Mouse (Mus musculus) liver, postnatal 0 days (tissue): ENCODE measurements at regions not wholly inside any gene's neighbourhood (a gene's known extent, or its start where the extent isn't known, plus 50 kb on each side); places are given as distances from the start of the nearest gene placed in this dataset.

Source experiments
- ATAC-seq: fragments of 200-750 bp; cut with Nextera tagmentation; 2 replicates; pipeline ENCODE4 v1.8.0; 2017; ENCODE audit warnings: mild to moderate bottlenecking, moderate library complexity
- DNase-seq: peaks from one replicate; pipeline ENCODE4 v3.0.0-alpha.2; 2016
- H3K27ac ChIP-seq: fragments of 300-500 bp; sonication (generic); 2 replicates; pipeline ENCODE4 v1.5.1; 2014; ENCODE audit warnings: antibody characterized with exemption, moderate library complexity, mild to moderate bottlenecking, low read depth
- H3K27me3 ChIP-seq: fragments of 300-500 bp; sonication (generic); 2 replicates; pipeline ENCODE4 v1.6.1; 2014; ENCODE audit warnings: low read length, control low read depth, mixed read lengths; ENCODE audit not compliant: insufficient read depth
- H3K36me3 ChIP-seq: fragments of 300-500 bp; sonication (generic); replicated peaks from 2 replicates; pipeline ENCODE4 v1.6.1; 2014; ENCODE audit warnings: mild to moderate bottlenecking, control low read depth, low read length, moderate library complexity, mixed read lengths; ENCODE audit not compliant: insufficient read depth
- H3K4me1 ChIP-seq: fragments of 300-500 bp; sonication (generic); 2 replicates; pipeline ENCODE4 v1.6.1; 2014; ENCODE audit warnings: antibody characterized with exemption, mild to moderate bottlenecking, control low read depth; ENCODE audit not compliant: insufficient read depth
- H3K4me2 ChIP-seq: fragments of 300-500 bp; sonication (generic); 2 replicates; pipeline ENCODE4 v1.6.1; 2014; ENCODE audit warnings: low read depth, mild to moderate bottlenecking, low read length, moderate library complexity, mixed read lengths
- H3K4me3 ChIP-seq: fragments of 300-500 bp; sonication (generic); 2 replicates; pipeline ENCODE4 v1.5.1; 2014; ENCODE audit warnings: low read depth, low read length
- H3K9ac ChIP-seq: fragments of 300-500 bp; sonication (generic); replicated peaks from 2 replicates; pipeline ENCODE4 v1.6.1; 2014; ENCODE audit warnings: mild to moderate bottlenecking, moderate library complexity
- H3K9me3 ChIP-seq: fragments of 300-500 bp; sonication (generic); 2 replicates; pipeline ENCODE4 v1.6.1; 2016; ENCODE audit warnings: mild to moderate bottlenecking, control low read depth, low read length, mixed read lengths
- CTCF ChIP-seq: sonication (generic); IDR thresholded peaks from 2 replicates; pipeline ENCODE4 v1.5.1; 2016; ENCODE audit warnings: antibody characterized with exemption, low read depth
- EP300 ChIP-seq: IDR thresholded peaks from 2 replicates; pipeline ENCODE4 v1.6.1; 2016; ENCODE audit warnings: antibody characterized with exemption, low read depth, mild to moderate bottlenecking
- WGBS: fragments of 180-500 bp; shearing (Covaris S2); extraction: QIAGEN DNeasy Blood & Tissue Kit; methylation state at CpG from one replicate; pipeline ENCODE4 v1.1.7; 2014; ENCODE audit not compliant: insufficient replicate concordance; 5-methylcytosine and 5-hydroxymethylcytosine counted together

GRCm38 (mm10) chr10:123800067-123800691, 536.4 kb downstream of the Fam19a2 start:
- H3K4me3 ChIP-seq = no peak overlapping the region
- no peaks in the 10 kb centered on the region for H3K9me3 ChIP-seq
- H3K4me1 ChIP-seq = no peaks in the 10 kb centered on the region
- ATAC-seq (no peak), DNase-seq (no peak)
- H3K4me2 ChIP-seq = no peak overlapping the region
- H3K9ac ChIP-seq = no peak overlapping the region
- WGBS = 62% methylated on average over 18 of the region's 18 CpGs
- H3K27me3 ChIP-seq = no peaks in the 10 kb centered on the region
- no peak overlapping the region for H3K27ac ChIP-seq
- H3K36me3 ChIP-seq = no peaks in the 10 kb centered on the region
- TF ChIP-seq EP300 (no peak), CTCF (no peak)

GRCm38 (mm10) chr10:123800692-123801528, 537.1 kb downstream of the Fam19a2 start:
- H3K27ac ChIP-seq = no peak overlapping the region
- TF ChIP-seq CTCF = no peak
- TF ChIP-seq EP300 = no peak
- ATAC-seq (no peak), DNase-seq (no peak)
- H3K9ac ChIP-seq = no peak overlapping the region
- 81% methylated on average over 17 of the region's 17 CpGs for WGBS
- H3K9me3 ChIP-seq = no peaks in the 10 kb centered on the region
- no peaks in the 10 kb centered on the region for H3K27me3 ChIP-seq
- H3K36me3 ChIP-seq = no peaks in the 10 kb centered on the region
- no peaks in the 10 kb centered on the region for H3K4me1 ChIP-seq
- no peak overlapping the region for H3K4me3 ChIP-seq
- H3K4me2 ChIP-seq = no peak overlapping the region

- ATAC-seq = no peak
- WGBS = 88% methylated on average over 9 of the region's 9 CpGs
Observed at GRCm38 (mm10) chr10:123810882-123811281, 547.1 kb downstream of the Fam19a2 start.

GRCm38 (mm10) chr10:123813142-123813541, 549.3 kb downstream of the Fam19a2 start:
- H3K27ac ChIP-seq = no peak overlapping the region
- no peak overlapping the region for H3K4me2 ChIP-seq
- H3K4me3 ChIP-seq = no peak overlapping the region
- ATAC-seq (no peak), DNase-seq (no peak)
- no peaks in the 10 kb centered on the region; the same call in 1 of the 2 replicates for H3K9me3 ChIP-seq
- no peaks in the 10 kb centered on the region for H3K4me1 ChIP-seq
- TF ChIP-seq CTCF (no peak), EP300 (no peak)
- no peaks in the 10 kb centered on the region for H3K27me3 ChIP-seq
- H3K9ac ChIP-seq = no peak overlapping the region
- 60% methylated on average over 2 of the region's 2 CpGs for WGBS
- no peaks in the 10 kb centered on the region for H3K36me3 ChIP-seq

More at GRCm38 (mm10) chr10:123810882-123811281, 547.1 kb downstream of the Fam19a2 start:
- Histone ChIP-seq H3K36me3 (no peaks in the 10 kb centered on the region), H3K4me2 (no peak overlapping the region), H3K4me3 (no peak overlapping the region), H3K27me3 (no peaks in the 10 kb centered on the region), H3K4me1 (no peaks in the 10 kb centered on the region), H3K9me3 (no peaks in the 10 kb centered on the region; the same call in 1 of the 2 replicates), H3K27ac (no peak overlapping the region), H3K9ac (no peak overlapping the region)
- no peak for TF ChIP-seq CTCF
- no peak for TF ChIP-seq EP300
- no peak for DNase-seq

GRCm38 (mm10) chr10:123840061-123840751, 576.4 kb downstream of the Fam19a2 start:
- ATAC-seq = no peak
- Histone ChIP-seq H3K27me3 (no peaks in the 10 kb centered on the region), H3K4me3 (no peak overlapping the region), H3K27ac (no peak overlapping the region), H3K9me3 (no peaks in the 10 kb centered on the region), H3K9ac (no peak overlapping the region), H3K4me2 (no peak overlapping the region), H3K36me3 (no peaks in the 10 kb centered on the region), H3K4me1 (no peaks in the 10 kb centered on the region)
- DNase-seq = no peak
- 45% methylated on average over 13 of the region's 13 CpGs for WGBS
- TF ChIP-seq CTCF (no peak), EP300 (no peak)

- H3K9me3 ChIP-seq = no peaks in the 10 kb centered on the region
- H3K27me3 ChIP-seq = no peaks in the 10 kb centered on the region
- ATAC-seq (no peak), DNase-seq (no peak)
- WGBS = 64% methylated on average over 8 of the region's 8 CpGs
- no peak for TF ChIP-seq CTCF
- TF ChIP-seq EP300 = no peak
- 0 out of 2 replicates have a peak, but pooled peaks cover 2% of the 10 kb centered on the region for H3K4me1 ChIP-seq
- no peak overlapping the region for H3K9ac ChIP-seq
- H3K36me3 ChIP-seq = no peaks in the 10 kb centered on the region
- H3K27ac ChIP-seq = peak overlapping the region; percentile 91
- H3K4me3 ChIP-seq = no peak overlapping the region
- H3K4me2 ChIP-seq = no peak overlapping the region
Observed at GRCm38 (mm10) chr10:123842141-123842540, 578.3 kb downstream of the Fam19a2 start.
